Mouse (Mus musculus) ES-E14 (cell line): Measurements from ENCODE around the gene Harbi1. TPM values are rescaled to one million over a fixed set of nuclear protein-coding genes. Genes with fewer than 3 reads are reported as not detected.

Experiments used
- DNase-seq: peaks from one replicate; pipeline ENCODE4 v3.0.0-alpha.2; 2013; ENCODE audit warnings: low read depth, low spot score
- H3K27ac ChIP-seq: 2 replicates; pipeline ENCODE4 v1.5.1; 2012; ENCODE audit warnings: low read depth, mild to moderate bottlenecking, low read length, moderate library complexity, mixed read lengths; ENCODE audit not compliant: poor library complexity, insufficient read depth, severe bottlenecking
- H3K36me3 ChIP-seq: 2 replicates; pipeline ENCODE4 v1.6.1; 2012; ENCODE audit warnings: mild to moderate bottlenecking, low read length, moderate library complexity, mixed read lengths; ENCODE audit not compliant: control insufficient read depth, poor library complexity, insufficient read depth, severe bottlenecking
- H3K4me1 ChIP-seq, 2 experiments: fragments of 150-350 bp in 1 of 2; sonication (generic) in 1 of 2; 2 replicates each; pipeline ENCODE4 v1.6.1; 2012; ENCODE audit warnings: low read length in 2 of 2, mild to moderate bottlenecking in 1 of 2, mixed read lengths in 1 of 2; ENCODE audit not compliant: control insufficient read depth in 2 of 2, insufficient read depth in 2 of 2, poor library complexity in 1 of 2
- H3K4me3 ChIP-seq, 2 experiments: fragments of 150-350 bp in 1 of 2; sonication (generic) in 1 of 2; 2 replicates each; pipeline ENCODE4 v1.5.1; 2012; ENCODE audit warnings: low read length in 2 of 2, low read depth in 1 of 2, mild to moderate bottlenecking in 1 of 2, mixed read lengths in 1 of 2; ENCODE audit not compliant: insufficient read depth in 1 of 2, poor library complexity in 1 of 2, severe bottlenecking in 1 of 2
- H3K9ac ChIP-seq: 2 replicates; pipeline ENCODE4 v1.6.1; 2012; ENCODE audit warnings: low read depth, mild to moderate bottlenecking, low read length, mixed read lengths; ENCODE audit not compliant: poor library complexity, insufficient read depth, severe bottlenecking
- H3K9me3 ChIP-seq: fragments of 150-350 bp; sonication (generic); 2 replicates; pipeline ENCODE4 v1.6.1; 2012; ENCODE audit warnings: low read depth, mild to moderate bottlenecking, low read length; ENCODE audit not compliant: control insufficient read depth, insufficient read depth
- CHD2 ChIP-seq: IDR thresholded peaks from 2 replicates; pipeline ENCODE4 v1.6.1; 2014; ENCODE audit warnings: mild to moderate bottlenecking, low read depth, low read length, inconsistent platforms
- HCFC1 ChIP-seq: IDR thresholded peaks from 2 replicates; pipeline ENCODE4 v1.6.1; 2012; ENCODE audit warnings: low read length, inconsistent platforms, borderline replicate concordance; ENCODE audit not compliant: insufficient read depth
- MAFK ChIP-seq: IDR thresholded peaks from 2 replicates; pipeline ENCODE4 v1.6.1; 2014; ENCODE audit warnings: mild to moderate bottlenecking, low read depth, low read length, inconsistent platforms; ENCODE audit not compliant: insufficient read depth
- ZC3H11A ChIP-seq: IDR thresholded peaks from 2 replicates; pipeline ENCODE4 v1.6.1; 2012; ENCODE audit warnings: low read depth, mild to moderate bottlenecking, inconsistent platforms, low read length, borderline replicate concordance
- ZNF384 ChIP-seq: IDR thresholded peaks from 2 replicates; pipeline ENCODE4 v1.6.1; 2012; ENCODE audit warnings: low read depth, low read length, inconsistent platforms
- in situ Hi-C, 2 experiments: fragments of 600-800 bp; cut with MboI; formaldehyde crosslinking; loops; one replicate each; pipeline ENCODE4 v1.15.1; 2025; ENCODE audit warnings: low sequenced_read_pairs in 2 of 2, inconsistent platforms in 1 of 2; ENCODE audit not compliant: unreplicated experiment in 2 of 2
- total RNA-seq: library from RNA; depleted of rRNA; stranded (reverse); fragments of 300-350 nt; gene quantifications from 2 replicates; pipeline ENCODE4 v1.2.3, GENCODE M21; 2012; rRNA removed

Gene Harbi1
- 17.0 and 18.4 TPM in 2 replicates for total RNA-seq

DNA sequence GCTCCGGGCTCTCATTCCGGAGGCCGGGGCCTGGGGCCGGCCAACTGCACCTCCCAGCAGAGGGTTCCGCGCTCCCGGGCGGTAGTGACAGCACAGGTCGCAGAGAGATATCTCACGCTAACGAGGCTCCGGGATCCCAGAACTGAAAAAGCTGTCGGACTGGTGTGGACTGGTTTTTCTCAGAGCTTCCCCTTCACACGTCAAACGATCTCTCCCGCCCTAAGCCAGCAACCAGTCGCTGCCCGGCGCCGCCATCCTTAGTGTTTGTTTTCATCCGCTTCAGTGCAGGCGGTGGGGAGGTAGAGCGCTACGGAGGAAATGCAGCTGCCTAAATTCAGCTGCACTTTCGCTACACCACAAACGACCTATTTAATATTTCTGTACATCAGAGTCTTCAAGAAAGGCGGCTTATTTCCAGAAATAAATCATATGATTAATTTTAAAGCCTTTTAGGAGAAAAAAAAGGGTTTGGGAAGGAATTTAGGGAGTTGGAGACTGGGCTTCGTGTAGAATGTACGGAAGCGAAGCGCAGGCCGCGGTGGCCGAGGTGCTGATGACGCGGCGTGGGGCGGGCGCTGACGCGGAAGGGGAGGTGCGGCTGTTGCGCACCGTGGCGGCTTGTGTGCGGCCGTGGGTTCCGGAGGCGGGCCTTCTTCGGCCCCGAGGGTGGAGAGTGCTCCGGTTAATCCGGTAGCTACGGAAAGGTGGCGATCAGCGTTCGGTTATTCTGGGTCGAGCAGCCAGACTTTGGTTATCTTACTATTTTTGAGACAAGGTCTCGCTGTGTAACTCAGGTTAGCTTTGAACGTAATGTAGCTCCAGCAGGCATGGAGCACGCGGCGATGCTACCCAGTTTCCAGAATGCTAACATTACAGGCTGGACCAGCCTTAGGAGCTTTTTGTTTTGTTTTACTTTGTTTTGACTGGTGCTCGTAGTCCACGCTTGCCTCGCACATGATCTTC lies at the start of gene Harbi1, which contains the start of gene Atg13:
Gene Harbi1 (plus strand): TSS at position 581 of the 963 bp plus-strand sequence.
Gene Atg13 (minus strand): TSS at position 305 of the 963 bp plus-strand sequence.
- peak; percentile 77 for DNase-seq
- H3K4me3 ChIP-seq, result peak within 1 kb of the TSS; percentile 85 to 95
- H3K9ac ChIP-seq, result peak within 1 kb of the TSS; percentile 94
- H3K9me3 ChIP-seq, result no peaks in the 10 kb centered on the region
- in situ Hi-C loops, result no loop called here
- peak within 1 kb of the TSS; percentile 85 for H3K27ac ChIP-seq
- TF ChIP-seq ZC3H11A (peak; percentile 100), HCFC1 (peak; percentile 71; the same call in 1 of the 2 replicates), ZNF384 (no peak), MAFK (no peak), CHD2 (peak; percentile 45; the same call in 1 of the 2 replicates)
- peaks cover 0 to 5% of the 10 kb centered on the region in 2 experiments; a peak in 2 of 4 replicates for H3K4me1 ChIP-seq
- peaks cover 8% of the 10 kb centered on the region; the same call in 1 of the 2 replicates for H3K36me3 ChIP-seq

DNA sequence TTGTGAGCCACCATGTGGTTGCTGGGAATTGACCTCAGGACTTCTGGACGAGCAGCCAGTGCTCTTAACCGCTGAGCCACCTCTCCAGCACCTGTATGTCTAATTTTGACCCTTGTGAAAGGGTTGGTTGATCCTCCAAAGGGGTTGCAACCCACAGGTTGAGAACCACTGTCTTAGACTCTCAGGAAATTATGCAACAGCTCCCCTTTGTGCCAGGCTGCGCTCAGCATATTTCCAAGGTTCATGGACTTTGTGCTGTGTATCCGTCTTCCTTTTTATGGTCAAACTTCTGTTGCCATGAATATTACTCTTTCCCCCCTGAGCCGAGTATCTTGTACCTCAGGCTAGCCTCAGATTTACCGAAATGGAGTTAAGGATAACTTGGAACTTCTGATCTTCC lies 49.7 kb upstream of the Harbi1 start:
- Histone ChIP-seq H3K4me3 (no peak overlapping the region), H3K4me1 (peaks cover 2 to 6% of the 10 kb centered on the region in 2 experiments; a peak in 1 of 4 replicates), H3K9ac (no peak overlapping the region), H3K9me3 (no peaks in the 10 kb centered on the region), H3K27ac (no peak overlapping the region), H3K36me3 (peaks cover 2% of the 10 kb centered on the region; the same call in 1 of the 2 replicates)
- DNase-seq, result no peak
- TF ChIP-seq MAFK (no peak), ZNF384 (no peak), HCFC1 (no peak), ZC3H11A (no peak), CHD2 (no peak)
- in situ Hi-C loops, result no loop called here

DNA sequence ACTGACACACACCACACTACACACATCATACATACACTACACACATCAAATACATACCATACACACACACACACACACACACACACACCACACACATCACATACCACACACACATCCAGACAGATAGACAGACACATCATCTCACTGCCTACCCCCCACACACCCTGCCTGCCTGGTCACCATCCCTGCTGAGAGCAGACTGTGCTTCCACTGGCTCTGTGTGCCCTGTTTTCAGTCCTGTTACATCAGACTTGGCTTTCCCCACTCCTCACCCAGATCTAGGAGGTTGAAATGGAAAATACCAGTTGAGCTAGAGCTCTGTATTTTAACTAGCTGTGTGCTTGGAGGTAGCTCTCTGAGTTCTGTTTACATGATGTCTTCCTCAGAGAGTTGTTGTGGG lies 45.9 kb upstream of the Harbi1 start:
- no peak overlapping the region for H3K9ac ChIP-seq
- no peak for DNase-seq
- peaks cover 0 to 6% of the 10 kb centered on the region in 2 experiments; a peak in 1 of 4 replicates for H3K4me1 ChIP-seq
- H3K4me3 ChIP-seq, result no peak overlapping the region
- H3K27ac ChIP-seq, result no peak overlapping the region
- H3K9me3 ChIP-seq, result no peaks in the 10 kb centered on the region
- no peak for TF ChIP-seq ZC3H11A
- no peak for TF ChIP-seq MAFK
- no peak for TF ChIP-seq HCFC1
- TF ChIP-seq ZNF384, result no peak
- no peak for TF ChIP-seq CHD2
- in situ Hi-C loops, result no loop called here
- peaks cover 13% of the 10 kb centered on the region for H3K36me3 ChIP-seq

DNA sequence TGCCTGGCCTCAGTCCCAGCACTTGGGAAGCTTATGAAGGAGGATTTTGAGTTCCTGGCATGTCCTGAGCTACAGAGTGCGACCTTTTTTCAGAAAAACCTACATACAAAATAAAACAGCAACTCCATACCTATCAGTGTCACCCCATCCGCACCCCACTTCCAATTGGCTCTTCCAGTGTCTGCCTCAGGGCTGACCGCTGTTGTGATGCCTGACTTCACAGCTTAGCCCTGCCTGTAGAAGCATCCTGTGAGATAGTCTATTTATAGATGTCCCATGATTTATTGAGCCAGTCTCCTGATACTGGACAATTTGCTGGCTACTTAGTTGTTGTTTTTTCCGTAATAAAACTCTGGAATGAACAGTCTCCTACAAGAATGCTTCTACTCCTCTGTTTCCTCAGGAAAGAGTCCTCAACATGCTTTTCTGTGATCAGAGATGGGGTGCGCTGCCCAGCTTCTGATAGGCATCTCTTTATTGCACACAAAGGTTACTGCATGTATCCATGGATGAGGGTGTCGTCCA lies 44.2 kb upstream of the Harbi1 start:
- Histone ChIP-seq H3K36me3 (peaks cover 21% of the 10 kb centered on the region), H3K9me3 (no peaks in the 10 kb centered on the region), H3K4me3 (no peak overlapping the region), H3K9ac (no peak overlapping the region), H3K27ac (no peak overlapping the region), H3K4me1 (peaks cover 0 to 6% of the 10 kb centered on the region in 2 experiments; a peak in 1 of 4 replicates)
- no peak for DNase-seq
- TF ChIP-seq MAFK (no peak), CHD2 (no peak), ZNF384 (no peak), ZC3H11A (no peak), HCFC1 (no peak)
- in situ Hi-C loops, result no loop called here
